Mouse (Mus musculus) midbrain, embryonic 13.5 days (tissue): Measurements from ENCODE around the gene Txn1. TPM values are rescaled to one million over a fixed set of nuclear protein-coding genes. Genes with fewer than 3 reads are reported as not detected.

Experiments
- ATAC-seq: fragments of 200-750 bp; cut with Nextera tagmentation; 2 replicates; pipeline ENCODE4 v1.8.0; 2017; ENCODE audit warnings: mild to moderate bottlenecking, moderate TSS enrichment, moderate library complexity
- H3K27ac ChIP-seq: fragments of 300-500 bp; sonication (generic); 2 replicates; pipeline ENCODE4 v1.5.1; 2015; ENCODE audit warnings: inconsistent platforms, mild to moderate bottlenecking, moderate library complexity
- H3K27me3 ChIP-seq: fragments of 300-500 bp; sonication (generic); 2 replicates; pipeline ENCODE4 v1.6.1; 2015; ENCODE audit warnings: mild to moderate bottlenecking, inconsistent platforms
- H3K36me3 ChIP-seq: fragments of 300-500 bp; sonication (generic); 2 replicates; pipeline ENCODE4 v1.6.1; 2015; ENCODE audit warnings: mild to moderate bottlenecking, inconsistent platforms
- H3K4me1 ChIP-seq: fragments of 300-500 bp; sonication (generic); replicated peaks from 2 replicates; pipeline ENCODE4 v1.6.1; 2015; ENCODE audit warnings: inconsistent platforms
- H3K4me2 ChIP-seq: fragments of 300-500 bp; sonication (generic); replicated peaks from 2 replicates; pipeline ENCODE4 v1.6.1; 2015; ENCODE audit warnings: moderate library complexity, mild to moderate bottlenecking, inconsistent platforms
- H3K4me3 ChIP-seq: fragments of 300-500 bp; sonication (generic); replicated peaks from 2 replicates; pipeline ENCODE4 v1.5.1; 2015; ENCODE audit warnings: mild to moderate bottlenecking, inconsistent platforms
- H3K9ac ChIP-seq: fragments of 300-500 bp; sonication (generic); replicated peaks from 2 replicates; pipeline ENCODE4 v1.6.1; 2015; ENCODE audit warnings: mild to moderate bottlenecking, inconsistent platforms
- H3K9me3 ChIP-seq: fragments of 300-500 bp; sonication (generic); 2 replicates; pipeline ENCODE4 v1.6.1; 2016; ENCODE audit warnings: mild to moderate bottlenecking, inconsistent platforms
- WGBS: fragments of 180-500 bp; shearing (Covaris S2); methylation state at CpG from one replicate; pipeline ENCODE4 v1.1.7; 2015; 5-methylcytosine and 5-hydroxymethylcytosine counted together
- polyA plus RNA-seq: library from polyadenylated mRNA; unstranded; fragments of >200 nt; fragmentation: Nextera tagmentation; extraction: Ambion mirVana; gene quantifications from 2 replicates; pipeline ENCODE4 v1.2.1, GENCODE M21; 2015

The Txn1 gene
- polyA plus RNA-seq, 1 experiment from 2014 or later, result 279 TPM

DNA sequence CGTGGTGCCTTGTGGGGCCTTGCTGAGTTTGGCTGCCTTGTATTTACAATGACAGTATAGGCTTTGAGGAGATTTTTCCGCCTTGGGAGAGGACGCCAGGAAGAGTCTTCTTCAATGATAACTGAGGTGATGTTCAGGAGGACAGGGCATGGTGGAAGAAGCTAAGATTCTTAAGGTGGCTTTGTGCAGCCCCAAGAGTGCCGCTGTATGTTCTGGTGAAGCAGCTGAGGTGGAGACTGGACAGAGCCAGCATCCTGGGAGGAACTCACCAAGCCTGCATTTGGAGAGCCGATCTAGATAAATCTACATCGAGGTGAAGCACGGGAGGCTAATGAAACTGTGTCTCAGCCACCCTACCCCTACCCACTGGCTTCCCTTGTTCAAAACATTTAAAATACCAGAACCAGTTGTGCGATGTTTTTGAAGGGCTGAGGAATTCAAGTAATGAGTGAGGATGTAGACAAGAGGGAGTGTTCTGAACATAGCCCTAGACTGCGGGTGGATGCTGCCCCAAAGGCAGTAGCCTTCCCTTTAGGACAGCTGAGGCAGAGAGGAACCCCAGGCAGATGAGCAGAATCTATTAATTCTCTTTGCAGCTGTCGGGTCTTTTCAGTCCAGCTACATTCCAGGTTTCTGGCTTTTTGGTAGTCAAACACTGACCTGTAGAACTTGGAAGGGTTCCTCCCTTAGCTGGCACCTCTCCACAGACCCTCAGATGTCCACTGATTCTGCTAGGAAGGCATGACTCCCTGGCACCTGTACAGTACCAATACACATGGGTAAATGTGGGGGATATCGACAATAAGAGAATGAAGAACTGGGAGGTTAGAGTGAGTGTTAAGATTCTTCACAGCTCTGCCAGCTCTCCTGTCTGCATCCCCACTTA is 1.2 kb upstream of the Txn1 start:
- Histone ChIP-seq H3K36me3 (no peaks in the 10 kb centered on the region), H3K27me3 (peaks cover 4% of the 10 kb centered on the region; the same call in 1 of the 2 replicates), H3K4me2 (peak overlapping the region; percentile 74), H3K9me3 (no peaks in the 10 kb centered on the region), H3K4me3 (peak overlapping the region; percentile 70), H3K27ac (0 out of 2 replicates have a peak overlapping the region, but pooled peaks have one; percentile 91), H3K4me1 (peaks cover 27% of the 10 kb centered on the region), H3K9ac (peak overlapping the region; percentile 82)
- WGBS, result 55% methylated on average over 11 of the region's 11 CpGs
- ATAC-seq, result no peak

- Histone ChIP-seq H3K9ac (peak overlapping the region; percentile 82), H3K4me2 (peak overlapping the region; percentile 74), H3K9me3 (0 out of 2 replicates have a peak, but pooled peaks cover 5% of the 10 kb centered on the region), H3K4me1 (peaks cover 27% of the 10 kb centered on the region), H3K27ac (peak overlapping the region; percentile 91), H3K4me3 (peak overlapping the region; percentile 70), H3K36me3 (peaks cover 17% of the 10 kb centered on the region), H3K27me3 (peaks cover 4% of the 10 kb centered on the region; the same call in 1 of the 2 replicates)
- WGBS, result under 1% methylated on average over 25 of the region's 25 CpGs
- ATAC-seq, result peak; percentile 49
These were observed 660 bp downstream of the Txn1 start for GRCm38 (mm10) chr4:57955544-57955958.

- Histone ChIP-seq H3K4me3 (peak overlapping the region; percentile 70), H3K4me1 (peaks cover 27% of the 10 kb centered on the region), H3K9ac (peak overlapping the region; percentile 82), H3K27me3 (peaks cover 4% of the 10 kb centered on the region; the same call in 1 of the 2 replicates), H3K36me3 (peaks cover 22% of the 10 kb centered on the region), H3K4me2 (peak overlapping the region; percentile 74), H3K27ac (no peak overlapping the region), H3K9me3 (0 out of 2 replicates have a peak, but pooled peaks cover 5% of the 10 kb centered on the region)
- no peak for ATAC-seq
- 76% methylated on average over 8 of the region's 8 CpGs for WGBS
These were observed 1.2 kb downstream of the Txn1 start for GRCm38 (mm10) chr4:57954991-57955390.

- Histone ChIP-seq H3K4me1 (peaks cover 27% of the 10 kb centered on the region), H3K27me3 (peaks cover 4% of the 10 kb centered on the region; the same call in 1 of the 2 replicates), H3K36me3 (peaks cover 27% of the 10 kb centered on the region), H3K4me3 (peak overlapping the region; percentile 70), H3K9me3 (0 out of 2 replicates have a peak, but pooled peaks cover 5% of the 10 kb centered on the region), H3K4me2 (peak overlapping the region; percentile 74), H3K27ac (no peak overlapping the region), H3K9ac (no peak overlapping the region; the same call in 1 of the 2 replicates)
- WGBS, result 74% methylated on average over 6 of the region's 6 CpGs
- ATAC-seq, result no peak
These were observed 1.6 kb downstream of the Txn1 start for GRCm38 (mm10) chr4:57954580-57954979.

GRCm38 (mm10) chr4:57953796-57954195 is 2.4 kb downstream of the Txn1 start:
- H3K27me3 ChIP-seq, result peaks cover 2% of the 10 kb centered on the region; the same call in 1 of the 2 replicates
- no peak overlapping the region for H3K4me3 ChIP-seq
- peaks cover 34% of the 10 kb centered on the region for H3K36me3 ChIP-seq
- H3K9ac ChIP-seq, result no peak overlapping the region
- H3K4me2 ChIP-seq, result peak overlapping the region; percentile 74; the same call in 1 of the 2 replicates
- H3K4me1 ChIP-seq, result peaks cover 27% of the 10 kb centered on the region
- WGBS, result 90% methylated on average over 7 of the region's 7 CpGs
- 0 out of 2 replicates have a peak, but pooled peaks cover 5% of the 10 kb centered on the region for H3K9me3 ChIP-seq
- ATAC-seq, result no peak
- H3K27ac ChIP-seq, result no peak overlapping the region

DNA sequence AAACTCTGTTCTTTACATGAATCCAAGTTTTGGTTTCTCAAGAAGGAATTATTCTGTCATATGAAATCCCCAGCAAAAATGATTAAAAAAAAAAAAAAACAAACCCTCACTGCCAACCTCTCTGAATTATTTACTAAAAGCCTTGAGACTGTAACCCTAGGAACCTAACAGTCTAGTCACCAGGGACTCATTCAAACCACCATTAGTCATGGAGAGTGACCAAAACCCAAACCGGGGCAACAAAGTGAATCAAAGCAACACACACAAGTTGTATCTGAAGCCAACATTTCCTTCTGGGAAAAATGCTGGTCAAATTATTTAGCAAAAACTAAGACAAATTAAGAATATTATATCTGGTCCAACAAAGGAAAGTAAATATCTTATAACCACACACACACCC is 3.3 kb downstream of the Txn1 start:
- Histone ChIP-seq H3K4me1 (peaks cover 27% of the 10 kb centered on the region), H3K27me3 (no peaks in the 10 kb centered on the region), H3K36me3 (peaks cover 41% of the 10 kb centered on the region), H3K9me3 (0 out of 2 replicates have a peak, but pooled peaks cover 5% of the 10 kb centered on the region), H3K4me3 (no peak overlapping the region), H3K27ac (no peak overlapping the region), H3K9ac (no peak overlapping the region), H3K4me2 (no peak overlapping the region)
- no peak for ATAC-seq
- 92% methylated on average over 1 of the region's 1 CpGs for WGBS

DNA sequence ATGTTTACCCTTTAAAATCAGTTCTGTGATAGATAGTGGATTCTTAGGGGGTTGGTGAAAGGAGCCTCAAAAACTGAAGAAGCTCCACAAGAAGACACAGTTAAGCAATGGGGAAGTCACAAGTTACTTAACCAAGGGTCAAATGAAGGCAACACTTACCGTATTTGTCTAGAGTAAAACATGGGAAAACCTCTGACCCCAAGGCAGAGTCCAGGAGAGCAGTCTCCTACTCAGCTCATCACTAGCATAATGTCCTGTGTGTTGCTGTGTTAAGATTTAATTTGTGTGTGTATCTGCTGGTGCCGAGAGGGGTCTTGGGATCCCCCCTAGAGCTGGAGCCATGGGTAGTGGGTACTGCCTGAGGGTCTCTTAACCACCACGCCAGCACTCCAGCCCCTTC is 3.8 kb downstream of the Txn1 start:
- Histone ChIP-seq H3K36me3 (peaks cover 46% of the 10 kb centered on the region), H3K4me2 (no peak overlapping the region), H3K4me1 (peaks cover 27% of the 10 kb centered on the region), H3K27ac (no peak overlapping the region), H3K4me3 (no peak overlapping the region), H3K9me3 (0 out of 2 replicates have a peak, but pooled peaks cover 5% of the 10 kb centered on the region), H3K9ac (no peak overlapping the region), H3K27me3 (no peaks in the 10 kb centered on the region)
- ATAC-seq, result no peak
- 98% methylated on average over 3 of the region's 3 CpGs for WGBS

- Histone ChIP-seq H3K4me2 (no peak overlapping the region), H3K36me3 (peaks cover 63% of the 10 kb centered on the region), H3K9me3 (0 out of 2 replicates have a peak, but pooled peaks cover 5% of the 10 kb centered on the region), H3K27me3 (no peaks in the 10 kb centered on the region), H3K27ac (no peak overlapping the region), H3K4me1 (peaks cover 13% of the 10 kb centered on the region), H3K4me3 (no peak overlapping the region), H3K9ac (no peak overlapping the region)
- ATAC-seq, result no peak
- WGBS, result 94% methylated on average over 6 of the region's 6 CpGs
These were observed 6.3 kb downstream of the Txn1 start for GRCm38 (mm10) chr4:57949866-57950265.

DNA sequence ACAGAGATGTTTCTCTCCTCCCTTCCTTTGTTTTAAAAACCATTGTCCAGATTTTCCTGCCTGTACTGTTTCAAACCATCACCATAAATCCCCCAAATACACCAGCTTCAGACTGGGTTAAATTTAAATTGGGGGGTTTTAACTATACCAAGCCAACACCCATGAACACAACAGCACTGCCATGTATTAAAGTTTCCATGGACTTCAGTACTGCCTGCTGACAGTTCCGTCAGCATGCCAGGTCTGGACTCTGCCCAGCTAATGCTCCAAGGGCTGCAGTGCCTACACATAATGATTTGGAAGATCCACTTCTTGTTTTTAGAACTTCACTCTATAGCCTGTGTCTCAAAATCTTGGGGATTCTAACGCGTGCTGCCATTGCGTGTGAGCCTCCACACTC is 8.7 kb downstream of the Txn1 start:
- H3K9ac ChIP-seq, result no peak overlapping the region
- H3K27me3 ChIP-seq, result no peaks in the 10 kb centered on the region
- no peak for ATAC-seq
- no peaks in the 10 kb centered on the region for H3K4me1 ChIP-seq
- H3K9me3 ChIP-seq, result 0 out of 2 replicates have a peak, but pooled peaks cover 5% of the 10 kb centered on the region
- WGBS, result 96% methylated on average over 4 of the region's 4 CpGs
- H3K4me3 ChIP-seq, result no peak overlapping the region
- no peak overlapping the region for H3K4me2 ChIP-seq
- peaks cover 82% of the 10 kb centered on the region for H3K36me3 ChIP-seq
- H3K27ac ChIP-seq, result no peak overlapping the region

GRCm38 (mm10) chr4:57947036-57947435 is 9.2 kb downstream of the Txn1 start:
- Histone ChIP-seq H3K4me3 (no peak overlapping the region), H3K27me3 (no peaks in the 10 kb centered on the region), H3K36me3 (peaks cover 84% of the 10 kb centered on the region), H3K4me1 (no peaks in the 10 kb centered on the region), H3K4me2 (no peak overlapping the region), H3K27ac (no peak overlapping the region), H3K9me3 (0 out of 2 replicates have a peak, but pooled peaks cover 5% of the 10 kb centered on the region), H3K9ac (no peak overlapping the region)
- ATAC-seq, result no peak
- 90% methylated on average over 10 of the region's 10 CpGs for WGBS

GRCm38 (mm10) chr4:57942892-57943291 is 13.3 kb downstream of the Txn1 start:
- H3K9me3 ChIP-seq, result no peaks in the 10 kb centered on the region
- H3K9ac ChIP-seq, result no peak overlapping the region
- WGBS, result 95% methylated on average over 2 of the region's 2 CpGs
- no peaks in the 10 kb centered on the region for H3K27me3 ChIP-seq
- peaks cover 48% of the 10 kb centered on the region for H3K36me3 ChIP-seq
- no peaks in the 10 kb centered on the region for H3K4me1 ChIP-seq
- H3K4me3 ChIP-seq, result no peak overlapping the region
- no peak overlapping the region for H3K4me2 ChIP-seq
- no peak overlapping the region for H3K27ac ChIP-seq
- ATAC-seq, result no peak

DNA sequence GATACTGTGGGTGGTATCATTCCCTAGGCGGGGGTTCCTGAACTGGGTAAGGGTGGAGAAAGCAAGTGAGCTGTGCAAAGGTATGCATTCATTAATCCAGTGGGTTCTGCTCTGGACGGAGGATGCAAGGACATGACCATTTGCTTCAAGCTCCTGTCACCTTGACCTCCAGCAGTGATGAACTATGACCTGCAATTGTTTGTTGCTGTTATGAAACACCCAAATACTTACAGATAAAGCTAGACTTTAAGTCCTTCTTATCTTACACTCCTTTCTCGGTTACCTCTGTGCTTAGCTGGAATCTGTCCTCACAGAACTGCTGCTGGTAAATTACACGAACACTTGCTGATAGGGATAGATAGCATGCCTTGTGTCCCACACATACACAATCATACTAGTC is 15.6 kb downstream of the Txn1 start:
- H3K4me2 ChIP-seq, result no peak overlapping the region
- 91% methylated on average over 4 of the region's 4 CpGs for WGBS
- no peaks in the 10 kb centered on the region for H3K9me3 ChIP-seq
- H3K27me3 ChIP-seq, result no peaks in the 10 kb centered on the region
- H3K9ac ChIP-seq, result no peak overlapping the region
- H3K4me1 ChIP-seq, result no peaks in the 10 kb centered on the region
- ATAC-seq, result no peak
- no peak overlapping the region for H3K4me3 ChIP-seq
- no peak overlapping the region for H3K27ac ChIP-seq
- H3K36me3 ChIP-seq, result peaks cover 33% of the 10 kb centered on the region
